8 mouse cellular contexts compared by ENCODE assay signal in genomic region chr10:66920761-66921684, GRCm38 (mm10).
A peak's percentile ranks its signal among the peaks of the same experiment; 100 is the strongest.
DNase-seq lines count a peak whose midpoint lies in the region; ATAC-seq and TF ChIP-seq lines count a peak whose summit lies in the region.

No protein-coding gene starts in this region.

- H3K27me3 ChIP-seq in hindbrain, embryonic 15.5 days = no peaks in the 10 kb centered on the region

- 9% methylated on average over 27 of the region's 27 CpGs for WGBS in hindbrain, embryonic 15.5 days

- peak; percentile 89 to 98 for DNase-seq in cerebellum, postnatal 4 days (ENCODE audit: low spot score in 2 of 2)
- DNase-seq in gastrocnemius, adult 2 months = peak; percentile 91
- DNase-seq in left cerebral cortex, adult 18-20 months (ENCODE audit: low spot score in 2 of 2) = peak; percentile 80 to 85
- DNase-seq in lung, postnatal 36 days = peak; percentile 96
- DNase-seq in retina, postnatal 7 days (ENCODE audit: low read depth, low spot score) = peak; percentile 74
- DNase-seq in thymus, postnatal 25 days = no peak

- peak overlapping the region; percentile 28; the same call in 1 of the 2 replicates for H3K9ac ChIP-seq in hindbrain, embryonic 15.5 days

- H3K4me1 ChIP-seq in hindbrain, embryonic 15.5 days (replicated peaks) = peaks cover 38% of the 10 kb centered on the region

- TF ChIP-seq CTCF in gastrocnemius, adult 2 months (IDR thresholded peaks at IDR 0.05) = no peak

- no peaks in the 10 kb centered on the region for H3K9me3 ChIP-seq in hindbrain, embryonic 15.5 days

- H3K27ac ChIP-seq in gastrocnemius, adult 2 months = peak overlapping the region; percentile 82
- peak overlapping the region; percentile 90 for H3K27ac ChIP-seq in hindbrain, embryonic 15.5 days (replicated peaks)

- intact Hi-C loops in gastrocnemius, adult 2 months (cut with DNase I) = no loop called here

- H3K4me2 ChIP-seq in hindbrain, embryonic 15.5 days = peak overlapping the region; percentile 51

- ATAC-seq in activated CD4-positive, CD25-positive, alpha-beta regulatory T cell, adult 4 months = peak; percentile 54
- ATAC-seq in hindbrain, embryonic 15.5 days (ENCODE audit: low FRiP score, low read depth) = peak; percentile 91

- H3K36me3 ChIP-seq in hindbrain, embryonic 15.5 days = no peaks in the 10 kb centered on the region

- peak overlapping the region; percentile 68 for H3K4me3 ChIP-seq in gastrocnemius, adult 2 months
- peak overlapping the region; percentile 15 for H3K4me3 ChIP-seq in hindbrain, embryonic 15.5 days
